Mouse (Mus musculus) gastrocnemius, postnatal 14 days (tissue): ENCODE results near the gene Hbp1. TPM values are rescaled to one million over a fixed set of nuclear protein-coding genes. Genes with fewer than 3 reads are reported as not detected.

Experiments used
- DNase-seq: peaks from one replicate; pipeline ENCODE4 v3.0.0; 2021; ENCODE audit warnings: mixed read lengths
- intact Hi-C: fragments of 180-260 bp; cut with DNase I; formaldehyde crosslinking; loops from one replicate; pipeline ENCODE4 v1.15.1; 2025; ENCODE audit warnings: low total_unique reads
- total RNA-seq, 2 experiments: library from RNA; stranded (reverse); gene quantifications; 2 replicates each; pipeline ENCODE4 v1.2.3; 2021

Hbp1 gene
- total RNA-seq, 2 experiments from 2014 or later: 53.1 to 61.6 TPM

DNA sequence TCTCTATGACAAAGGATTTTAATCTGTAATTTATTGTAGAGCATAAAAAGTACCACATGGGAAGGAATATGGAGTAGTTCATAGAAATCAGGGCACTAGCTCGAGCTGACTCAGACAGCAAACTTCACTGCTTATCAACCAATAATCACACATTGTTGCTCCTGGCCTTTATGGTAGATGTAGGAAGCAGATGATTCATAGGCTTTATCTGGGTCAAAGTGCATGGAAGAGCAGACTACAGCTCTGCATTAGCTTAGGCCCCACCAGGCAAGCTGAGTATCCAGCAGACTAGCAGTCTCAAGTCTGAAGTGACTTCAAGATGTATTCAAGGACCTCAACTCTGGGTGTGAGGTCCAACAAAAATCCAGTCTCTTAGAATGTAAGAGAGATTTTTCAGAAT lies 67.6 kb downstream of the Hbp1 start:
- intact Hi-C loops: no loop called here

DNA sequence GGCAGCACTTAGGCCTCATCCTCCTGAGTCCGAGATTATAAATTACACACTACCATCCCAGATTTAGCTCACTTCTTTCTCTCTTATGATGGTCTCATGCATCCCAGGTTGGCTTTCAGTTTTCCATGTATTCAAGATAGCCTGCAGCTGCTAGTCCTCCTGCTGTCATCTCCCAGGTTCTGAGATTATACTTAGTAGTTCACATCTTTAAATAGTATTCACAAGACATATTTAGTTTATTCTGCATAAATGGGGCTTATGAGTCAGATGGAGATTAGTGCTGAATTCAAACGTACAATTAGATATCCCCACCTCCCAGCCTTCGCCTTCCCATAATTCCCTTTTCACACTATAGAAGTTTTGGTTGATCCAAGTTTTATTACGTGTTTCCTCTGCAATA lies 73.6 kb downstream of the Hbp1 start:
- intact Hi-C loops: no loop called here
- DNase-seq: no peak

More for the DNA sequence above, 67.6 kb downstream of the Hbp1 start:
- DNase-seq: no peak

Other genes with a start within 250 kb of the Hbp1 start
- gene Gpr22, start 236.6 kb downstream of the Hbp1 start, total RNA-seq: not detected
- gene Prkar2b, start 110.8 kb upstream of the Hbp1 start, total RNA-seq: 1 to 10 TPM; 2.0 to 3.1 TPM